Comparison of ENCODE assay signal across 8 mouse cellular contexts in the genomic region with DNA sequence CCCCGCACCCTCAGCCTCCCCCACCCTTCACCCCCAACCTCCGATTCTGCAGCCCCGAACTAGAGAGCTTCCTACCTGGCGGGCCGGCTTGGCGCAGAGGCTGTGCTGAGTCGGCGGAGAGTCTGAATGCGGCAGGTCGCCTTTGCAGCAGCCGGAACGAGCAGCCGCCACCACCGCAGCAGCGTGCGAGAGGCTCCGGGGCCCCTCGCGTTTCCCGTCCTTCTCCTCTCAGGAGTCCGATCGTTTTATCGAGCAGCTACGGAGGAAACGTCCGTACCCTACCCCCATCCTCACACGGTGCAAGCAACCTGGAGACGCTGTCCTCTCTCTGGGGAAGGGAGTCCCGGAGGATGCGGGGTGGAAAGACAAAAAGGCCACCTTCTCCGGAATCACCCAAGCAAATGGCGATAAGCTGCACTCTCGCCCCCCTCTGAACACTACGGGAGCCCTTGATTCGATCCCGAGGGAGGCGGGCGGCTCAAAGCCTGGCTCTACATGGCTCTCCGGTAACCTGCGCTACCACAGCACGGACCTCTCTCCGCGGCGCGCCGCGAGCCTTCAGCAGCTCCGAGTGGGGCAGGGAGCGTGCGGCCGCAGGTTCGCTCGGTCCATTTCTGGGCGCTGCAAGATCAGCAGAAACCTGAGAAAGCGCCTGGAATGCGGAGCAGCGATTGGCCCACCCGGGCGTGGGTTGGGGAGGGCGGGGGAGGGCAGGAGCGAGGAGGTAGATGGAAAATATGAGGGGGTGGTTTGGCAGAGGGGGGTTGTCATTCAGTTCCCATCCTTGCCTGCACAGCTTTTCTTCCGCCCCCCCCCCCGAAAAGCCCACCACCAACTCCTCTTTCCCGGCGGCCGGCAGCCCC. TPM values are rescaled to one million over a fixed set of nuclear protein-coding genes. Genes with fewer than 3 reads are reported as not detected.
DNase-seq lines count a peak whose midpoint lies in the region; ATAC-seq lines count a peak whose summit lies in the region.

No protein-coding gene starts in this region.

- WGBS in heart, embryonic 11.5 days (ENCODE audit: insufficient replicate concordance): under 1% methylated on average over 59 of the region's 66 CpGs
- WGBS in embryonic facial prominence, embryonic 15.5 days: under 1% methylated on average over 66 of the region's 66 CpGs
- WGBS in limb, embryonic 10.5 days: under 1% methylated on average over 65 of the region's 66 CpGs
- under 1% methylated on average over 58 of the region's 66 CpGs for WGBS in neural tube, embryonic 14.5 days

- H3K4me1 ChIP-seq in heart, embryonic 11.5 days (ENCODE audit: control insufficient read depth, insufficient read depth, low read length): peaks cover 25% of the 10 kb centered on the region
- H3K4me1 ChIP-seq in embryonic facial prominence, embryonic 15.5 days: peaks cover 40% of the 10 kb centered on the region
- peaks cover 38% of the 10 kb centered on the region for H3K4me1 ChIP-seq in limb, embryonic 10.5 days
- H3K4me1 ChIP-seq in neural tube, embryonic 14.5 days (ENCODE audit: control insufficient read depth, insufficient read depth, low read length): peaks cover 15% of the 10 kb centered on the region

- peaks cover 81% of the 10 kb centered on the region for H3K27me3 ChIP-seq in heart, embryonic 11.5 days (ENCODE audit: control insufficient read depth, insufficient read depth, low read length)
- peaks cover 74% of the 10 kb centered on the region for H3K27me3 ChIP-seq in embryonic facial prominence, embryonic 15.5 days
- peaks cover 91% of the 10 kb centered on the region for H3K27me3 ChIP-seq in limb, embryonic 10.5 days (ENCODE audit: low read depth, poor library complexity, severe bottlenecking)
- H3K27me3 ChIP-seq in neural tube, embryonic 14.5 days (ENCODE audit: control insufficient read depth, insufficient read depth, low read length): peaks cover 17% of the 10 kb centered on the region

- peak overlapping the region; percentile 96 for H3K4me2 ChIP-seq in heart, embryonic 11.5 days
- peak overlapping the region; percentile 96 for H3K4me2 ChIP-seq in embryonic facial prominence, embryonic 15.5 days (replicated peaks)
- peak overlapping the region; percentile 99 for H3K4me2 ChIP-seq in neural tube, embryonic 14.5 days (ENCODE audit: low read depth, low read length)

- H3K36me3 ChIP-seq in heart, embryonic 11.5 days (ENCODE audit: control insufficient read depth, insufficient read depth, low read length): no peaks in the 10 kb centered on the region
- H3K36me3 ChIP-seq in embryonic facial prominence, embryonic 15.5 days: no peaks in the 10 kb centered on the region
- no peaks in the 10 kb centered on the region for H3K36me3 ChIP-seq in limb, embryonic 10.5 days
- no peaks in the 10 kb centered on the region for H3K36me3 ChIP-seq in neural tube, embryonic 14.5 days (ENCODE audit: control insufficient read depth, insufficient read depth, low read length)

- H3K27ac ChIP-seq in heart, embryonic 11.5 days (ENCODE audit: low read depth, low read length): no peak overlapping the region
- no peak overlapping the region for H3K27ac ChIP-seq in embryonic facial prominence, embryonic 15.5 days (replicated peaks)
- H3K27ac ChIP-seq in limb, embryonic 10.5 days: peak overlapping the region; percentile 19; the same call in 1 of the 2 replicates
- H3K27ac ChIP-seq in neural tube, embryonic 14.5 days (ENCODE audit: low read depth, low read length): peak overlapping the region; percentile 46; the same call in 1 of the 2 replicates

- H3K9me3 ChIP-seq in heart, embryonic 11.5 days (replicated peaks; ENCODE audit: control insufficient read depth, low read length): no peaks in the 10 kb centered on the region
- no peaks in the 10 kb centered on the region for H3K9me3 ChIP-seq in embryonic facial prominence, embryonic 15.5 days (replicated peaks)
- H3K9me3 ChIP-seq in limb, embryonic 10.5 days (replicated peaks): no peaks in the 10 kb centered on the region
- no peaks in the 10 kb centered on the region for H3K9me3 ChIP-seq in neural tube, embryonic 14.5 days (ENCODE audit: control insufficient read depth, low read length)

- 0 out of 2 replicates have a peak overlapping the region, but pooled peaks have one; percentile 1 for H3K9ac ChIP-seq in heart, embryonic 11.5 days (ENCODE audit: low read depth, low read length)
- H3K9ac ChIP-seq in embryonic facial prominence, embryonic 15.5 days: peak overlapping the region; percentile 23; the same call in 1 of the 2 replicates
- H3K9ac ChIP-seq in neural tube, embryonic 14.5 days (replicated peaks; ENCODE audit: low read depth, low read length): peak overlapping the region; percentile 52

- peak overlapping the region; percentile 54 for H3K4me3 ChIP-seq in heart, embryonic 11.5 days (ENCODE audit: low read depth, low read length)
- H3K4me3 ChIP-seq in embryonic facial prominence, embryonic 15.5 days (replicated peaks): peak overlapping the region; percentile 51
- peak overlapping the region; percentile 60 for H3K4me3 ChIP-seq in limb, embryonic 10.5 days
- peak overlapping the region; percentile 57 for H3K4me3 ChIP-seq in neural tube, embryonic 14.5 days (ENCODE audit: low read depth, low read length)

- ATAC-seq in heart, embryonic 11.5 days (replicated peaks; ENCODE audit: insufficient number of reproducible peaks, low FRiP score, low TSS enrichment): peak; percentile 51; the same call in 1 of the 2 replicates
- ATAC-seq in embryonic facial prominence, embryonic 15.5 days (ENCODE audit: insufficient number of reproducible peaks, low FRiP score, low TSS enrichment, low read depth): peak; percentile 36; the same call in 1 of the 2 replicates
- peak; percentile 45 for ATAC-seq in neural tube, embryonic 14.5 days (ENCODE audit: low read depth)

- DNase-seq in heart, adult 9 months (ENCODE audit: low spot score in 2 of 2): no peak
- DNase-seq in adrenal gland, postnatal 25 days: peak; percentile 20
- DNase-seq in induced T-regulatory cell, adult 2 months (ENCODE audit: low read depth): peak; percentile 1
- DNase-seq in limb, embryonic 10.5 days (ENCODE audit: low spot score): peak; percentile 70
- no peak for DNase-seq in ovary, adult 18-20 months (ENCODE audit: low spot score)

RNA-seq across cellular contexts. Expression of a gene that starts 1.8 kb away (rescaled TPM):
- 0.08 and 0.31 TPM in 2 replicates for polyA plus RNA-seq in heart, embryonic 11.5 days (2014; fragmentation: Nextera tagmentation; extraction: Ambion mirVana)
- total RNA-seq in adrenal gland, postnatal 25 days (2021): 1.1 and 1.2 TPM in 2 replicates
- 4.2 and 4.9 TPM in 2 replicates for polyA plus RNA-seq in embryonic facial prominence, embryonic 15.5 days (2015; fragmentation: Nextera tagmentation; extraction: Ambion mirVana)
- polyA plus RNA-seq in limb, embryonic 10.5 days (2016; fragmentation: Nextera tagmentation; extraction: Ambion mirVana): 0.30 and 0.99 TPM in 2 replicates
- 3.1 and 3.4 TPM in 2 replicates for polyA plus RNA-seq in neural tube, embryonic 14.5 days (2014; fragmentation: Nextera tagmentation; extraction: Ambion mirVana)

Comparison
In these comparisons a context has a peak if more than half of its experiments do, and no peak if none do; other contexts are left out.
1. H3K27ac ChIP-seq: peak in limb, embryonic 10.5 days (single experiment) and neural tube, embryonic 14.5 days (single experiment); none in heart, embryonic 11.5 days (single experiment) and embryonic facial prominence, embryonic 15.5 days (single experiment).
2. H3K9ac ChIP-seq: peak in every context shown above with its lines; median percentile 52 in neural tube, embryonic 14.5 days; 23 in embryonic facial prominence, embryonic 15.5 days; 1 in heart, embryonic 11.5 days.
3. DNase-seq: peak in adrenal gland, postnatal 25 days (single experiment), induced T-regulatory cell, adult 2 months (single experiment) and limb, embryonic 10.5 days (single experiment); none in heart, adult 9 months (0 of 2) and ovary, adult 18-20 months (single experiment).
4. Peak in every context shown above with its lines, with median percentiles within 50 percentile points of each other: ATAC-seq, H3K4me2 ChIP-seq and H3K4me3 ChIP-seq.